ENCODE assay signal across 8 mouse cellular contexts in genomic region chr7:51972252-51972855, GRCm38 (mm10). TPM values are rescaled to one million over a fixed set of nuclear protein-coding genes. Genes with fewer than 3 reads are reported as not detected.
DNase-seq lines count a peak whose midpoint lies in the region; ATAC-seq and TF ChIP-seq lines count a peak whose summit lies in the region.

No protein-coding gene starts in this region.

- H3K4me3 ChIP-seq in gastrocnemius, adult 2 months = no peak overlapping the region
- H3K4me3 ChIP-seq in layer of hippocampus, adult 2 months = no peak overlapping the region

- TF ChIP-seq CTCF in gastrocnemius, adult 2 months (IDR thresholded peaks at IDR 0.05) = peak; percentile 87
- peak; percentile 95 for TF ChIP-seq CTCF in layer of hippocampus, adult 2 months (conservative IDR thresholded peaks at IDR 0.05)

- intact Hi-C loops in gastrocnemius, adult 2 months (cut with DNase I) = loop anchor here (2.0 kb wide), 1 partner anchor 352 kb away; no protein-coding TSS in a partner anchor
- intact Hi-C loops in gastrocnemius, postnatal 36 days (cut with DNase I) = loop anchor here (1.0 kb wide), 1 partner anchor 354 kb away; no protein-coding TSS in a partner anchor
- intact Hi-C loops in heart, postnatal 36 days (cut with DNase I) = loop anchor here (1.0 to 5.0 kb wide), 2 partner anchors 110 to 354 kb away; partner anchors contain the start of genes Fancf and Gas2

- H3K27ac ChIP-seq in gastrocnemius, adult 2 months = peak overlapping the region; percentile 1; the same call in 1 of the 2 replicates
- H3K27ac ChIP-seq in layer of hippocampus, adult 2 months = peak overlapping the region; percentile 37; the same call in 1 of the 2 replicates

- peak; percentile 92 for ATAC-seq in common myeloid progenitor, adult 5-6 weeks (replicated peaks; ENCODE audit: low read depth, poor library complexity, severe bottlenecking)
- ATAC-seq in megakaryocyte, adult 5-6 weeks (ENCODE audit: poor library complexity, severe bottlenecking) = peak; percentile 87

- DNase-seq in gastrocnemius, adult 2 months = peak; percentile 19
- DNase-seq in gastrocnemius, postnatal 36 days = no peak
- DNase-seq in WW6 (ENCODE audit: low read depth, low spot score) = peak; percentile 16
- peak; percentile 19 to 22 for DNase-seq in heart, postnatal 36 days
- DNase-seq in layer of hippocampus, adult 2 months (ENCODE audit: low spot score in 2 of 2) = peak; percentile 41 to 62
- peak; percentile 63 to 64 for DNase-seq in right cerebral cortex, adult 2 months (ENCODE audit: low spot score in 2 of 2)

RNA-seq across cellular contexts. Expression of gene Svip, which starts 33.5 kb away (rescaled TPM):
- total RNA-seq in gastrocnemius, adult 2 months (2021) = 10 to 100 TPM; 22.2 to 22.3 TPM
- 10 to 100 TPM; 13.8 to 17.7 TPM for total RNA-seq in gastrocnemius, postnatal 36 days (2021)
- 20.3 and 27.5 TPM in 2 replicates for total RNA-seq in common myeloid progenitor, adult 5-6 weeks (2017)
- 10 to 100 TPM; 23.3 to 23.9 TPM for total RNA-seq in heart, postnatal 36 days (2021)
- total RNA-seq in layer of hippocampus, adult 2 months (2021) = 10 to 100 TPM; 35.2 to 38.2 TPM
- total RNA-seq in megakaryocyte, adult 5-6 weeks (2015) = 27.6 and 27.9 TPM in 2 replicates
- 20.8 and 21.8 TPM in 2 replicates for total RNA-seq in megakaryocyte, adult 5-6 weeks (2017)

RNA-seq across cellular contexts. Expression of gene 1700015G11Rik, which starts 43.2 kb away (rescaled TPM):
- total RNA-seq in gastrocnemius, adult 2 months (2021) = not detected
- total RNA-seq in gastrocnemius, postnatal 36 days (2021) = not detected
- total RNA-seq in common myeloid progenitor, adult 5-6 weeks (2017) = not detected in 2 replicates
- total RNA-seq in heart, postnatal 36 days (2021) = not detected
- total RNA-seq in layer of hippocampus, adult 2 months (2021) = not detected
- total RNA-seq in megakaryocyte, adult 5-6 weeks (2015) = not detected in 2 replicates
- total RNA-seq in megakaryocyte, adult 5-6 weeks (2017) = not detected in 2 replicates

Comparison
In these comparisons a context has a peak if more than half of its experiments do, and no peak if none do; other contexts are left out.
1. DNase-seq: peak in gastrocnemius, adult 2 months (single experiment), WW6 (single experiment), heart, postnatal 36 days (2 of 2), layer of hippocampus, adult 2 months (2 of 2) and right cerebral cortex, adult 2 months (2 of 2); none in gastrocnemius, postnatal 36 days (0 of 2).